Mouse (Mus musculus) hindbrain, embryonic 12.5 days (tissue): ENCODE results near the gene Cish. TPM values are rescaled to one million over a fixed set of nuclear protein-coding genes. Genes with fewer than 3 reads are reported as not detected.

Experiments
- ATAC-seq: fragments of 200-750 bp; cut with Nextera tagmentation; 2 replicates; pipeline ENCODE4 v1.8.0; 2017; ENCODE audit warnings: moderate TSS enrichment; ENCODE audit not compliant: low FRiP score
- H3K27ac ChIP-seq: fragments of 300-500 bp; sonication (generic); 2 replicates; pipeline ENCODE4 v1.5.1; 2016; ENCODE audit warnings: mild to moderate bottlenecking
- H3K27me3 ChIP-seq: fragments of 300-500 bp; sonication (generic); 2 replicates; pipeline ENCODE4 v1.6.1; 2016; ENCODE audit warnings: mild to moderate bottlenecking
- H3K36me3 ChIP-seq: fragments of 300-500 bp; sonication (generic); 2 replicates; pipeline ENCODE4 v1.6.1; 2016; ENCODE audit warnings: mild to moderate bottlenecking
- H3K4me1 ChIP-seq: fragments of 300-500 bp; sonication (generic); 2 replicates; pipeline ENCODE4 v1.6.1; 2016
- H3K4me2 ChIP-seq: fragments of 300-500 bp; sonication (generic); replicated peaks from 2 replicates; pipeline ENCODE4 v1.6.1; 2016; ENCODE audit warnings: mild to moderate bottlenecking
- H3K4me3 ChIP-seq: fragments of 300-500 bp; sonication (generic); 2 replicates; pipeline ENCODE4 v1.5.1; 2016; ENCODE audit warnings: mild to moderate bottlenecking
- H3K9ac ChIP-seq: fragments of 300-500 bp; sonication (generic); 2 replicates; pipeline ENCODE4 v1.6.1; 2016; ENCODE audit warnings: mild to moderate bottlenecking, moderate library complexity
- H3K9me3 ChIP-seq: fragments of 300-500 bp; sonication (generic); replicated peaks from 2 replicates; pipeline ENCODE4 v1.6.1; 2016; ENCODE audit warnings: mild to moderate bottlenecking
- WGBS: fragments of 180-500 bp; shearing (Covaris S2); methylation state at CpG from one replicate; pipeline ENCODE4 v1.1.7; 2016; 5-methylcytosine and 5-hydroxymethylcytosine counted together
- polyA plus RNA-seq: library from polyadenylated mRNA; unstranded; fragments of >200 nt; fragmentation: Nextera tagmentation; extraction: Ambion mirVana; gene quantifications from 2 replicates; pipeline ENCODE4 v1.2.1, GENCODE M21; 2016

The Cish gene
- polyA plus RNA-seq, 1 experiment from 2014 or later: 8.0 TPM

- H3K9me3 ChIP-seq: no peaks in the 10 kb centered on the region
- no peaks in the 10 kb centered on the region; the same call in 1 of the 2 replicates for H3K27me3 ChIP-seq
- H3K4me2 ChIP-seq: no peak overlapping the region
- H3K9ac ChIP-seq: no peak overlapping the region
- H3K4me1 ChIP-seq: peaks cover 21% of the 10 kb centered on the region
- H3K4me3 ChIP-seq: no peak overlapping the region
- 14% methylated on average over 5 of the region's 5 CpGs for WGBS
- no peak for ATAC-seq
- H3K36me3 ChIP-seq: 0 out of 2 replicates have a peak, but pooled peaks cover 12% of the 10 kb centered on the region
- H3K27ac ChIP-seq: no peak overlapping the region
These were observed 40.1 kb downstream of the Cish start for GRCm38 (mm10) chr9:107335909-107336308.

GRCm38 (mm10) chr9:107336386-107336785 is 40.6 kb downstream of the Cish start:
- H3K36me3 ChIP-seq: 0 out of 2 replicates have a peak, but pooled peaks cover 9% of the 10 kb centered on the region
- H3K9ac ChIP-seq: no peak overlapping the region
- H3K27me3 ChIP-seq: peaks cover 5% of the 10 kb centered on the region; the same call in 1 of the 2 replicates
- H3K4me1 ChIP-seq: peaks cover 26% of the 10 kb centered on the region
- WGBS: 86% methylated on average over 6 of the region's 6 CpGs
- no peak overlapping the region for H3K4me2 ChIP-seq
- no peak for ATAC-seq
- no peak overlapping the region for H3K4me3 ChIP-seq
- no peak overlapping the region for H3K27ac ChIP-seq
- no peaks in the 10 kb centered on the region for H3K9me3 ChIP-seq

- 4% methylated on average over 30 of the region's 30 CpGs for WGBS
- Histone ChIP-seq H3K36me3 (0 out of 2 replicates have a peak, but pooled peaks cover 3% of the 10 kb centered on the region), H3K9ac (peak within 1 kb of the TSS; percentile 79), H3K4me1 (peaks cover 26% of the 10 kb centered on the region), H3K4me2 (peak within 1 kb of the TSS; percentile 75), H3K27ac (peak within 1 kb of the TSS; percentile 58), H3K4me3 (peak within 1 kb of the TSS; percentile 60), H3K9me3 (no peaks in the 10 kb centered on the region), H3K27me3 (peaks cover 14% of the 10 kb centered on the region)
- ATAC-seq: peak; percentile 64
These were observed 42.5 kb downstream of the Cish start, which contains the start of gene Hemk1 for GRCm38 (mm10) chr9:107338172-107338883. Hemk1 (minus strand) TSS chr9:107338350.

- Histone ChIP-seq H3K4me1 (peaks cover 26% of the 10 kb centered on the region), H3K27me3 (peaks cover 14% of the 10 kb centered on the region), H3K9me3 (no peaks in the 10 kb centered on the region), H3K4me2 (peak within 1 kb of the TSS; percentile 62), H3K9ac (peak within 1 kb of the TSS; percentile 62), H3K4me3 (peak within 1 kb of the TSS; percentile 53), H3K36me3 (no peaks in the 10 kb centered on the region), H3K27ac (peak within 1 kb of the TSS; percentile 74; the same call in 1 of the 2 replicates)
- under 1% methylated on average over 34 of the region's 34 CpGs for WGBS
- peak; percentile 91 for ATAC-seq
These were observed 44.5 kb downstream of the Cish start, which contains the start of gene 6430571L13Rik for GRCm38 (mm10) chr9:107340267-107340859. 6430571L13Rik (plus strand) TSS chr9:107340602.

GRCm38 (mm10) chr9:107340911-107341645 is 45.3 kb downstream of the Cish start:
- Histone ChIP-seq H3K27ac (peak overlapping the region; percentile 74; the same call in 1 of the 2 replicates), H3K27me3 (peaks cover 14% of the 10 kb centered on the region), H3K36me3 (no peaks in the 10 kb centered on the region), H3K4me3 (peak overlapping the region; percentile 53), H3K4me2 (peak overlapping the region; percentile 62), H3K4me1 (peaks cover 26% of the 10 kb centered on the region), H3K9ac (peak overlapping the region; percentile 62), H3K9me3 (no peaks in the 10 kb centered on the region)
- ATAC-seq: no peak
- 55% methylated on average over 12 of the region's 12 CpGs for WGBS

- 91% methylated on average over 11 of the region's 11 CpGs for WGBS
- Histone ChIP-seq H3K36me3 (no peaks in the 10 kb centered on the region), H3K4me1 (peaks cover 24% of the 10 kb centered on the region), H3K9me3 (no peaks in the 10 kb centered on the region), H3K4me3 (no peak overlapping the region), H3K27me3 (peaks cover 14% of the 10 kb centered on the region), H3K4me2 (no peak overlapping the region), H3K27ac (no peak overlapping the region), H3K9ac (no peak overlapping the region)
- no peak for ATAC-seq
These were observed 46.4 kb downstream of the Cish start for GRCm38 (mm10) chr9:107342201-107342709.

- peaks cover 18% of the 10 kb centered on the region for H3K4me1 ChIP-seq
- H3K36me3 ChIP-seq: no peaks in the 10 kb centered on the region
- no peak overlapping the region for H3K4me3 ChIP-seq
- H3K27me3 ChIP-seq: peaks cover 14% of the 10 kb centered on the region
- H3K9ac ChIP-seq: 0 out of 2 replicates have a peak overlapping the region, but pooled peaks have one; percentile 6
- no peaks in the 10 kb centered on the region for H3K9me3 ChIP-seq
- no peak overlapping the region for H3K4me2 ChIP-seq
- H3K27ac ChIP-seq: no peak overlapping the region
- no peak for ATAC-seq
- 74% methylated on average over 8 of the region's 8 CpGs for WGBS
These were observed 47.5 kb downstream of the Cish start for GRCm38 (mm10) chr9:107343146-107343943.

GRCm38 (mm10) chr9:107344027-107344426 is 48.2 kb downstream of the Cish start:
- Histone ChIP-seq H3K36me3 (no peaks in the 10 kb centered on the region), H3K27me3 (peaks cover 14% of the 10 kb centered on the region), H3K4me3 (no peak overlapping the region), H3K9me3 (no peaks in the 10 kb centered on the region), H3K27ac (no peak overlapping the region), H3K4me1 (peaks cover 12% of the 10 kb centered on the region), H3K9ac (0 out of 2 replicates have a peak overlapping the region, but pooled peaks have one; percentile 13), H3K4me2 (no peak overlapping the region)
- ATAC-seq: no peak
- WGBS: 65% methylated on average over 6 of the region's 6 CpGs

GRCm38 (mm10) chr9:107346081-107346480 is 50.3 kb downstream of the Cish start:
- H3K27me3 ChIP-seq: peaks cover 12% of the 10 kb centered on the region
- H3K4me2 ChIP-seq: no peak overlapping the region
- no peaks in the 10 kb centered on the region for H3K36me3 ChIP-seq
- H3K9me3 ChIP-seq: no peaks in the 10 kb centered on the region
- H3K9ac ChIP-seq: no peak overlapping the region
- peaks cover 3% of the 10 kb centered on the region for H3K4me1 ChIP-seq
- H3K27ac ChIP-seq: no peak overlapping the region
- no peak overlapping the region for H3K4me3 ChIP-seq
- 93% methylated on average over 8 of the region's 8 CpGs for WGBS
- no peak for ATAC-seq

- Histone ChIP-seq H3K27me3 (no peaks in the 10 kb centered on the region), H3K27ac (no peak overlapping the region), H3K9ac (no peak overlapping the region), H3K9me3 (no peaks in the 10 kb centered on the region), H3K36me3 (no peaks in the 10 kb centered on the region), H3K4me3 (no peak overlapping the region), H3K4me1 (no peaks in the 10 kb centered on the region), H3K4me2 (no peak overlapping the region)
- no peak for ATAC-seq
- WGBS: 82% methylated on average over 9 of the region's 9 CpGs
These were observed 51.9 kb downstream of the Cish start for GRCm38 (mm10) chr9:107347586-107348183.

GRCm38 (mm10) chr9:107349321-107349720 is 53.5 kb downstream of the Cish start:
- Histone ChIP-seq H3K4me1 (no peaks in the 10 kb centered on the region), H3K4me2 (no peak overlapping the region), H3K27me3 (peaks cover 5% of the 10 kb centered on the region; the same call in 1 of the 2 replicates), H3K36me3 (no peaks in the 10 kb centered on the region), H3K9me3 (no peaks in the 10 kb centered on the region), H3K27ac (no peak overlapping the region), H3K4me3 (no peak overlapping the region), H3K9ac (no peak overlapping the region)
- WGBS: 60% methylated on average over 7 of the region's 7 CpGs
- no peak for ATAC-seq
